Mouse (Mus musculus) forebrain, embryonic 13.5 days (tissue): ENCODE results near the gene Iars2. TPM values are rescaled to one million over a fixed set of nuclear protein-coding genes. Genes with fewer than 3 reads are reported as not detected.

Experiments used
- ATAC-seq: fragments of 200-750 bp; cut with Nextera tagmentation; 2 replicates; pipeline ENCODE4 v1.8.0; 2017
- H3K27ac ChIP-seq: fragments of 300-500 bp; sonication (generic); 2 replicates; pipeline ENCODE4 v1.5.1; 2015; ENCODE audit warnings: inconsistent platforms, mild to moderate bottlenecking, moderate library complexity
- H3K27me3 ChIP-seq: fragments of 300-500 bp; sonication (generic); 2 replicates; pipeline ENCODE4 v1.6.1; 2015; ENCODE audit warnings: mild to moderate bottlenecking, inconsistent platforms
- H3K36me3 ChIP-seq: fragments of 300-500 bp; sonication (generic); 2 replicates; pipeline ENCODE4 v1.6.1; 2015; ENCODE audit warnings: mild to moderate bottlenecking, inconsistent platforms; ENCODE audit not compliant: poor library complexity, severe bottlenecking
- H3K4me1 ChIP-seq: fragments of 300-500 bp; sonication (generic); 2 replicates; pipeline ENCODE4 v1.6.1; 2015; ENCODE audit warnings: inconsistent platforms
- H3K4me2 ChIP-seq: fragments of 300-500 bp; sonication (generic); 2 replicates; pipeline ENCODE4 v1.6.1; 2015; ENCODE audit warnings: inconsistent platforms, mild to moderate bottlenecking, moderate library complexity
- H3K4me3 ChIP-seq: fragments of 300-500 bp; sonication (generic); 2 replicates; pipeline ENCODE4 v1.5.1; 2015; ENCODE audit warnings: mild to moderate bottlenecking, inconsistent platforms
- H3K9ac ChIP-seq: fragments of 300-500 bp; sonication (generic); 2 replicates; pipeline ENCODE4 v1.6.1; 2015; ENCODE audit warnings: mild to moderate bottlenecking, inconsistent platforms
- H3K9me3 ChIP-seq: fragments of 300-500 bp; sonication (generic); replicated peaks from 2 replicates; pipeline ENCODE4 v1.6.1; 2016; ENCODE audit warnings: inconsistent platforms
- WGBS: fragments of 180-500 bp; shearing (Covaris S2); methylation state at CpG from one replicate; pipeline ENCODE4 v1.1.7; 2015; 5-methylcytosine and 5-hydroxymethylcytosine counted together
- polyA plus RNA-seq: library from polyadenylated mRNA; unstranded; fragments of >200 nt; fragmentation: Nextera tagmentation; extraction: Ambion mirVana; gene quantifications from 2 replicates; pipeline ENCODE4 v1.2.1, GENCODE M21; 2015

The Iars2 gene
- polyA plus RNA-seq, 1 experiment from 2014 or later: 18.0 TPM

- no peaks in the 10 kb centered on the region for H3K4me1 ChIP-seq
- H3K9me3 ChIP-seq: 0 out of 2 replicates have a peak, but pooled peaks cover 2% of the 10 kb centered on the region
- ATAC-seq: no peak
- H3K4me2 ChIP-seq: no peak overlapping the region
- no peaks in the 10 kb centered on the region for H3K27me3 ChIP-seq
- peaks cover 83% of the 10 kb centered on the region for H3K36me3 ChIP-seq
- H3K27ac ChIP-seq: no peak overlapping the region
- H3K9ac ChIP-seq: no peak overlapping the region
- 90% methylated on average over 5 of the region's 5 CpGs for WGBS
- no peak overlapping the region for H3K4me3 ChIP-seq
Observed at GRCm38 (mm10) chr1:185274819-185275545, 54.2 kb downstream of the Iars2 start.

- H3K4me2 ChIP-seq: no peak overlapping the region
- no peak overlapping the region for H3K4me3 ChIP-seq
- H3K36me3 ChIP-seq: peaks cover 76% of the 10 kb centered on the region
- H3K27me3 ChIP-seq: no peaks in the 10 kb centered on the region
- 0 out of 2 replicates have a peak, but pooled peaks cover 2% of the 10 kb centered on the region for H3K9me3 ChIP-seq
- H3K4me1 ChIP-seq: no peaks in the 10 kb centered on the region
- no peak overlapping the region for H3K9ac ChIP-seq
- 92% methylated on average over 9 of the region's 9 CpGs for WGBS
- no peak overlapping the region for H3K27ac ChIP-seq
- ATAC-seq: no peak
Observed at GRCm38 (mm10) chr1:185271373-185271772, 57.8 kb downstream of the Iars2 start.

- H3K9ac ChIP-seq: no peak overlapping the region
- no peaks in the 10 kb centered on the region for H3K4me1 ChIP-seq
- peaks cover 75% of the 10 kb centered on the region for H3K36me3 ChIP-seq
- no peak overlapping the region for H3K4me2 ChIP-seq
- H3K27ac ChIP-seq: no peak overlapping the region
- no peak overlapping the region for H3K4me3 ChIP-seq
- H3K27me3 ChIP-seq: no peaks in the 10 kb centered on the region
- 0 out of 2 replicates have a peak, but pooled peaks cover 2% of the 10 kb centered on the region for H3K9me3 ChIP-seq
- ATAC-seq: no peak
- WGBS: 94% methylated on average over 8 of the region's 8 CpGs
Observed at GRCm38 (mm10) chr1:185270403-185271097, 58.6 kb downstream of the Iars2 start.

GRCm38 (mm10) chr1:185268675-185269074 is 60.5 kb downstream of the Iars2 start:
- no peaks in the 10 kb centered on the region for H3K27me3 ChIP-seq
- peaks cover 81% of the 10 kb centered on the region for H3K36me3 ChIP-seq
- WGBS: 83% methylated on average over 4 of the region's 4 CpGs
- H3K4me3 ChIP-seq: no peak overlapping the region
- H3K4me2 ChIP-seq: no peak overlapping the region
- no peak overlapping the region for H3K27ac ChIP-seq
- H3K9ac ChIP-seq: no peak overlapping the region
- no peak for ATAC-seq
- H3K9me3 ChIP-seq: 0 out of 2 replicates have a peak, but pooled peaks cover 2% of the 10 kb centered on the region
- H3K4me1 ChIP-seq: no peaks in the 10 kb centered on the region

GRCm38 (mm10) chr1:185262565-185262964 is 66.6 kb downstream of the Iars2 start:
- no peaks in the 10 kb centered on the region for H3K4me1 ChIP-seq
- ATAC-seq: peak; percentile 55; the same call in 1 of the 2 replicates
- 58% methylated on average over 14 of the region's 14 CpGs for WGBS
- no peak overlapping the region for H3K4me3 ChIP-seq
- peaks cover 81% of the 10 kb centered on the region for H3K36me3 ChIP-seq
- no peaks in the 10 kb centered on the region for H3K9me3 ChIP-seq
- no peak overlapping the region for H3K9ac ChIP-seq
- no peaks in the 10 kb centered on the region for H3K27me3 ChIP-seq
- no peak overlapping the region for H3K4me2 ChIP-seq
- no peak overlapping the region for H3K27ac ChIP-seq

GRCm38 (mm10) chr1:185256753-185257152 is 72.4 kb downstream of the Iars2 start:
- peaks cover 62% of the 10 kb centered on the region for H3K36me3 ChIP-seq

GRCm38 (mm10) chr1:185255336-185255735 is 73.9 kb downstream of the Iars2 start:
- no peaks in the 10 kb centered on the region for H3K9me3 ChIP-seq
- 96% methylated on average over 12 of the region's 12 CpGs for WGBS
- no peak overlapping the region for H3K27ac ChIP-seq
- no peak for ATAC-seq
- no peak overlapping the region for H3K9ac ChIP-seq
- H3K36me3 ChIP-seq: peaks cover 61% of the 10 kb centered on the region
- H3K4me1 ChIP-seq: peaks cover 22% of the 10 kb centered on the region
- no peak overlapping the region for H3K4me2 ChIP-seq
- no peak overlapping the region for H3K4me3 ChIP-seq
- H3K27me3 ChIP-seq: no peaks in the 10 kb centered on the region

More at GRCm38 (mm10) chr1:185256753-185257152, 72.4 kb downstream of the Iars2 start:
- Histone ChIP-seq H3K27ac (no peak overlapping the region), H3K9ac (no peak overlapping the region), H3K9me3 (no peaks in the 10 kb centered on the region), H3K27me3 (no peaks in the 10 kb centered on the region), H3K4me3 (no peak overlapping the region), H3K4me2 (no peak overlapping the region), H3K4me1 (peaks cover 18% of the 10 kb centered on the region)
- no peak for ATAC-seq
- WGBS: 33% methylated on average over 3 of the region's 3 CpGs

- Histone ChIP-seq H3K9me3 (no peaks in the 10 kb centered on the region), H3K27ac (peak overlapping the region; percentile 31; the same call in 1 of the 2 replicates)
- WGBS: 54% methylated on average over 12 of the region's 12 CpGs
Observed at GRCm38 (mm10) chr1:185253140-185253892, 75.9 kb downstream of the Iars2 start.

GRCm38 (mm10) chr1:185252351-185252750 is 76.8 kb downstream of the Iars2 start:
- H3K27ac ChIP-seq: peak overlapping the region; percentile 31; the same call in 1 of the 2 replicates
- H3K27me3 ChIP-seq: no peaks in the 10 kb centered on the region
- 87% methylated on average over 3 of the region's 3 CpGs for whole genome bisulfite sequencing
- no peak overlapping the region for H3K9ac ChIP-seq
- no peaks in the 10 kb centered on the region for H3K9me3 ChIP-seq
- H3K4me3 ChIP-seq: no peak overlapping the region
- peaks cover 77% of the 10 kb centered on the region for H3K36me3 ChIP-seq
- no peak for ATAC-seq
- peaks cover 22% of the 10 kb centered on the region for H3K4me1 ChIP-seq
- H3K4me2 ChIP-seq: no peak overlapping the region

More at GRCm38 (mm10) chr1:185253140-185253892, 75.9 kb downstream of the Iars2 start:
- H3K4me1 ChIP-seq: peaks cover 22% of the 10 kb centered on the region
- H3K9ac ChIP-seq: 0 out of 2 replicates have a peak overlapping the region, but pooled peaks have one; percentile 8
- H3K4me3 ChIP-seq: no peak overlapping the region
- H3K27me3 ChIP-seq: no peaks in the 10 kb centered on the region
- ATAC-seq: peak; percentile 73
- H3K4me2 ChIP-seq: peak overlapping the region; percentile 14; the same call in 1 of the 2 replicates
- H3K36me3 ChIP-seq: peaks cover 68% of the 10 kb centered on the region

- no peak for ATAC-seq
- H3K4me1 ChIP-seq: peaks cover 22% of the 10 kb centered on the region
- H3K9me3 ChIP-seq: no peaks in the 10 kb centered on the region
- H3K27me3 ChIP-seq: no peaks in the 10 kb centered on the region
- H3K9ac ChIP-seq: no peak overlapping the region
- no peak overlapping the region for H3K4me3 ChIP-seq
- H3K36me3 ChIP-seq: peaks cover 78% of the 10 kb centered on the region
- H3K4me2 ChIP-seq: no peak overlapping the region
- 92% methylated on average over 8 of the region's 8 CpGs for WGBS
- H3K27ac ChIP-seq: no peak overlapping the region
Observed at GRCm38 (mm10) chr1:185248728-185249127, 80.5 kb downstream of the Iars2 start.

- Histone ChIP-seq H3K27ac (no peak overlapping the region), H3K27me3 (no peaks in the 10 kb centered on the region), H3K4me2 (no peak overlapping the region), H3K4me1 (peaks cover 20% of the 10 kb centered on the region), H3K9me3 (no peaks in the 10 kb centered on the region), H3K36me3 (peaks cover 80% of the 10 kb centered on the region), H3K4me3 (no peak overlapping the region), H3K9ac (no peak overlapping the region)
- WGBS: 90% methylated on average over 20 of the region's 20 CpGs
- ATAC-seq: no peak
Observed at GRCm38 (mm10) chr1:185247429-185248085, 81.6 kb downstream of the Iars2 start.
